Mouse (Mus musculus) left cerebral cortex, postnatal 4 days (tissue): Measurements from ENCODE around the gene Plac9a. TPM values are rescaled to one million over a fixed set of nuclear protein-coding genes. Genes with fewer than 3 reads are reported as not detected.

Experiments
- DNase-seq: peaks from one replicate; pipeline ENCODE4 v3.0.0-alpha.2; 2022
- intact Hi-C: fragments of 180-260 bp; cut with DNase I; formaldehyde crosslinking; loops from one replicate; pipeline ENCODE4 v1.15.1; 2025
- total RNA-seq, 2 experiments: library from RNA; stranded (reverse); gene quantifications; 2 replicates each; pipeline ENCODE4 v1.2.3; 2021

The Plac9a gene
- total RNA-seq, 2 experiments from 2014 or later: 1.0 TPM; not detected in 1

DNA sequence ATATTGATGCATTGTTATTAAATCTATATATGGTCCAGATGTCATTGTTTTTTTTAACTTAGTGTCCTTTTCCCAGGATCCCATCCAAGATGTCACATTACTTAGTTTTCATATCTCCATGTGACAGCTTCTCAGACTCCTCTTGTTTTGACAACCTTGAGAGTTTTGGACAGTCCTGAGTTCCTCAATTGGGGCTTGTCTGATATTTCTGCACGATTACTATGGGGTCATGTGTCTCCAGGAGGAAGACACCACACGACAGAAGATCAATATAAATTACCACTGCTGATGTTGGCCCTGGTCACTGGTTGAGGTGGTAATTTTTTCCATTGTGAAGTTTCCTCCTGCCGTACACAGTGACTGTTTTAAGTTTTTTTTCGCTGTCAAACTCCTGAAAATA lies 61.3 kb downstream of the Plac9a start:
- no peak for DNase-seq
- intact Hi-C loops: no loop called here

DNA sequence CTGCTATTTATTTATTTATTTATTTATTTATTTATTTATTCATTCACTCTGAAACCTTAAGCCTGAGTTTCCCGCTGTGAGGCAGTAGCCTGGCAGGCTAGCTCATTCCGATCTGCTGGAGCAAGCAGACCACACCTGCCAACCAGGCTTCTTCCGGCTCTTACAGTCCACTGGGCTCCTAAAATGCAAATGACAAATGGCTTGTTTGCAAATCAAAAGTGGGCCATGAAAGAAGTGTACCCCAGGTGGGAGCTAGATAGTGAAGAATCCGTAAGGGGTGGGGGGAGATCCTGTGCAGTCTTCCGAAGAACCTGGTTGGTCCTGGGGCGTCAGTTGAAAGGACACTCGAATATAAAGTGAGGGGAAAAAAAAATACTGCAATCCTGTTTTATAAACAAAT lies 61.9 kb downstream of the Plac9a start:
- no peak for DNase-seq
- intact Hi-C loops: no loop called here

DNA sequence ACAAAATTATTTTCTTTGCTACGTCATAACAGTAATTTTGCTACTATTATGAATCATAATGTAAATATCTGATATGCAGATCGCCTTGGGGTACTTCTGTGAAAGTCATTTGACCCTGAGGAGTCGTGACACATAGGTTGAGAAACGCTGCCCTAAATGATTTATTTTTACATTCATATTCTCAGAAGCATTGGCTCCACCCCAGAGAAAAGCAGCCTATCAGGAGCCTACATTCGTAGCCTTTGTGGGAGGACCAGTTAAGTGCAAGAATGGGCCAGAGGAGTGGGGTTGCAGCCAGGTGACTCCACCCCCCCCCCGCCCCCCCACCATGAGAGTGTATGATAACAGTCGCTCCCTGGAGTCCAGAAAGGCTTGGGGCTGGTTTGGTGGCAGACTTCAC lies 63.1 kb downstream of the Plac9a start:
- intact Hi-C loops: no loop called here
- no peak for DNase-seq

DNA sequence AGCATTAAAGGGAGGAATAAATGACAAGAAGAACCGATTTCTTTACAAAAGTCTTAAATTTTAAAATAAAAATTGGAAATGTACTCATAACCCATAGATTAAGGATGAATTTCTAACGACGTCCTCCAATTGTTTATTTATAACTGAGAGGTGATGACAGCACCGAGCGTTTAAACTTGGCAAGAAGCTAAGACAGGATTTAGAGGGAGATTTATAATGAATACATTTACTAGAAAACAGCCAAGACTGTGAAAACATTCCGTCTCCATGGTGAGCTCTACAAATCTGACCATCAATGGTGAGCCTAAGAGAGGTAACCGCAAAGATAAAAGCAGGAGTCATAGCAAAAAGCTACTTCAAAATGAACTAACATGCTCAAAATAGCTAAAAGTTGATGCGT lies 64.5 kb downstream of the Plac9a start:
- no peak for DNase-seq
- intact Hi-C loops: no loop called here

Other genes starting within 250 kb of the Plac9a start
- 10 to 100 TPM; 19.9 to 20.8 TPM for gene Ppif, start 208.9 kb downstream of the Plac9a start, total RNA-seq
- gene Zcchc24, start 134.1 kb downstream of the Plac9a start, total RNA-seq: 10 to 100 TPM; 34.2 to 34.8 TPM
- gene Anxa11, start 60.9 kb downstream of the Plac9a start, total RNA-seq: 1 to 10 TPM; 7.3 to 9.2 TPM
- gene Tmem254a, start 24.6 kb upstream of the Plac9a start, total RNA-seq: 10 to 100 TPM; 14.9 to 17.5 TPM
- gene Cphx1, start 35.2 kb upstream of the Plac9a start, total RNA-seq: not detected
- gene Duxbl1, start 75.5 kb upstream of the Plac9a start, total RNA-seq: 1 to 10 TPM; 1.5 to 3.0 TPM
- gene Gm9780, start 139.6 kb upstream of the Plac9a start, total RNA-seq: 1 to 10 TPM; 1.3 to 5.1 TPM
- gene Tmem254c, start 164.3 kb upstream of the Plac9a start, total RNA-seq: 10 to 100 TPM; 38.8 to 48.4 TPM
- not detected for gene Cphx2, start 178.4 kb upstream of the Plac9a start, total RNA-seq
- not detected for gene Cphx3, start 179.2 kb upstream of the Plac9a start, total RNA-seq
- gene Duxbl2, start 215.2 kb upstream of the Plac9a start, total RNA-seq: under 1 TPM; 0.66 to 0.72 TPM